Mouse (Mus musculus) liver, adult 2 months (tissue): Measurements from ENCODE around the gene Atp6ap1. TPM values are rescaled to one million over a fixed set of nuclear protein-coding genes. Genes with fewer than 3 reads are reported as not detected.
A peak's percentile ranks its signal among the peaks of the same experiment; 100 is the strongest.

Experiments used
- DNase-seq: peaks from one replicate; pipeline ENCODE4 v3.0.0-alpha.2; 2011; ENCODE audit warnings: low read depth, low spot score; ENCODE audit errors: extremely low read depth
- H3K27ac ChIP-seq: fragments of 200-500 bp; replicated peaks from 2 replicates; pipeline ENCODE4 v1.5.1; 2012; ENCODE audit warnings: low read depth, mild to moderate bottlenecking, control low read depth, inconsistent platforms, low read length; ENCODE audit not compliant: insufficient read depth
- H3K27me3 ChIP-seq: fragments of 200-500 bp; 2 replicates; pipeline ENCODE4 v1.6.1; 2012; ENCODE audit warnings: mild to moderate bottlenecking, moderate library complexity, low read length, inconsistent platforms; ENCODE audit not compliant: control insufficient read depth, insufficient read depth
- H3K36me3 ChIP-seq: fragments of 200-500 bp; 2 replicates; pipeline ENCODE4 v1.6.1; 2012; ENCODE audit warnings: low read length, inconsistent platforms; ENCODE audit not compliant: control insufficient read depth, insufficient read depth
- H3K4me1 ChIP-seq: fragments of 200-500 bp; 2 replicates; pipeline ENCODE4 v1.6.1; 2011; ENCODE audit warnings: low read length; ENCODE audit not compliant: control insufficient read depth, insufficient read depth
- H3K4me3 ChIP-seq: fragments of 200-500 bp; 2 replicates; pipeline ENCODE4 v1.5.1; 2011; ENCODE audit warnings: low read depth, mild to moderate bottlenecking, control low read depth, low read length, moderate library complexity; ENCODE audit not compliant: insufficient read depth
- H3K79me2 ChIP-seq: fragments of 200-500 bp; 2 replicates; pipeline ENCODE4 v1.6.1; 2012; ENCODE audit warnings: inconsistent platforms, mild to moderate bottlenecking, low read length, moderate library complexity; ENCODE audit not compliant: control insufficient read depth, insufficient read depth
- H3K9ac ChIP-seq: fragments of 200-500 bp; 2 replicates; pipeline ENCODE4 v1.6.1; 2012; ENCODE audit warnings: low read depth, mild to moderate bottlenecking, control low read depth, inconsistent platforms, low read length
- CTCF ChIP-seq: fragments of 200-500 bp; IDR thresholded peaks from 2 replicates; pipeline ENCODE4 v1.5.1; 2011; ENCODE audit warnings: low read depth, low read length, control low read depth
- POLR2A ChIP-seq: fragments of 200-500 bp; IDR thresholded peaks from 2 replicates; pipeline ENCODE4 v1.6.1; 2011; ENCODE audit warnings: low read length, control low read depth; ENCODE audit not compliant: insufficient read depth; ENCODE audit errors: extremely low read depth
- whole genome bisulfite sequencing: fragments of 180-500 bp; shearing (Covaris S2); methylation state at CpG from one replicate; pipeline ENCODE4 v1.1.7; 2018; 5-methylcytosine and 5-hydroxymethylcytosine counted together
- polyA plus RNA-seq: library from polyadenylated mRNA; depleted of rRNA; stranded (reverse); fragments of >200 nt; gene quantifications from 2 replicates; pipeline ENCODE4 v1.2.3, GENCODE M21; 2012
- total RNA-seq: library from RNA; depleted of rRNA; stranded (reverse); fragments of >200 nt; gene quantifications from 2 replicates; pipeline ENCODE4 v1.2.3, GENCODE M21; 2014

The Atp6ap1 gene
- total and polyA plus RNA-seq, 2 experiments = 53.1 to 150 TPM

DNA sequence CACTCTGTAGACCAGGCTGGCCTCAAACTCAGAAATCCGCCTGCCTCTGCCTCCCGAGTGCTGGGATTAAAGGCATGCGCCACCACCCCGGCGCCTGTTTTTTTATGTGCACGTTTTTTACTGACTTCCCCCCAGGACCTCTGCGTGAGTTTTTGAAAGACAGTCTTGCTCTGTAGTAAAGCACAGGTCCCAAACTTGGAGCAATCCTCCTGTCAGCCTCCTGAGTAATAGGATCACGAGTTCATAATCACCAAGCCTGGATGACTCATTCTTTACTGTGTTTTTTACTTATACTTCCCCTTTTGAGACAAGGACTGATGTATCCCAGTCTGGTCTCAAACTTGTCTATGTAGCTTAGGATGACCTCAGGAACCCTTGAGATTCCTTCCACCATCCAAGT is 19.0 kb upstream of the Atp6ap1 start:
- peaks cover 3% of the 10 kb centered on the region; the same call in 1 of the 2 replicates for H3K36me3 ChIP-seq
- H3K79me2 ChIP-seq = no peaks in the 10 kb centered on the region
- DNase-seq = no peak
- no peak overlapping the region for H3K27ac ChIP-seq
- H3K9ac ChIP-seq = no peak overlapping the region
- 83% methylated on average over 8 of the region's 8 CpGs for WGBS
- peaks cover 1% of the 10 kb centered on the region; the same call in 1 of the 2 replicates for H3K4me1 ChIP-seq
- TF ChIP-seq POLR2A (no peak), CTCF (no peak)
- H3K27me3 ChIP-seq = no peaks in the 10 kb centered on the region
- H3K4me3 ChIP-seq = no peak overlapping the region

DNA sequence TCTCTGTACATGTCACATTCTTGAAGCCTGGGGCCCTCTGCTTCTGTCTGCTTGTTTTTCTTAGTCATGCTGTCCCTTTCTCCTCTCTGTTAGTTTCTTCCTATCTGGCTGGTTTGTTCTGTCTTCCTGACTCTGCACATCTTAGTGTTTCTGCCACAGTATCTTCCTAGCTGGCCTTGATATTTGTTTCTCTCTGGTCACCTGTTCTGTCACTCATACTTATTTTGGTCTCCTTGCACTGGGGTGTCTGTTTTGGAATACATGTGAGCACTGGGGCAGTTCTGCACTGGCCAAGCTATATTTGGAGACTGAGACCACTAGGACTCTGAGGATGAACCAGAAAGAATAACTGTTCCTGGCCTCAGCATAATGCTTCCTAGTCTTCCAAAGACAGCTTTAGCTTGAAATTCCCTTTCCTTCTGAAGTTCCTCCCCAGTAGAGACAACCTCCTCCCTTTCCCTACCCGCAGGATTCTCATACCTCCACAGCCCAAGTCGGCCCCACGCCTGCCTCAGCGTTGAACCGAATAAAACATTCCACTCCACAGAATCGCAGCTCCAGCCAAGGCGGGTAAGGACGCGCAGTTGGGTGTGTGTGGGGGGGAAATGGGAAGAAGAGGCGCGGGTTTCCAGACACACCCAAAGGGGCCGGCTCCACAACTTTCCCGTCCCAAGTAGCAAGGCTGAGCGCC is 15.7 kb upstream of the Atp6ap1 start:
- Histone ChIP-seq H3K36me3 (no peaks in the 10 kb centered on the region), H3K27me3 (no peaks in the 10 kb centered on the region), H3K4me3 (peak overlapping the region; percentile 67), H3K27ac (peak overlapping the region; percentile 52), H3K9ac (peak overlapping the region; percentile 59), H3K79me2 (peaks cover 3% of the 10 kb centered on the region; the same call in 1 of the 2 replicates), H3K4me1 (peaks cover 6% of the 10 kb centered on the region; the same call in 1 of the 2 replicates)
- TF ChIP-seq CTCF (no peak), POLR2A (no peak)
- DNase-seq = no peak
- under 1% methylated on average over 13 of the region's 14 CpGs for WGBS

DNA sequence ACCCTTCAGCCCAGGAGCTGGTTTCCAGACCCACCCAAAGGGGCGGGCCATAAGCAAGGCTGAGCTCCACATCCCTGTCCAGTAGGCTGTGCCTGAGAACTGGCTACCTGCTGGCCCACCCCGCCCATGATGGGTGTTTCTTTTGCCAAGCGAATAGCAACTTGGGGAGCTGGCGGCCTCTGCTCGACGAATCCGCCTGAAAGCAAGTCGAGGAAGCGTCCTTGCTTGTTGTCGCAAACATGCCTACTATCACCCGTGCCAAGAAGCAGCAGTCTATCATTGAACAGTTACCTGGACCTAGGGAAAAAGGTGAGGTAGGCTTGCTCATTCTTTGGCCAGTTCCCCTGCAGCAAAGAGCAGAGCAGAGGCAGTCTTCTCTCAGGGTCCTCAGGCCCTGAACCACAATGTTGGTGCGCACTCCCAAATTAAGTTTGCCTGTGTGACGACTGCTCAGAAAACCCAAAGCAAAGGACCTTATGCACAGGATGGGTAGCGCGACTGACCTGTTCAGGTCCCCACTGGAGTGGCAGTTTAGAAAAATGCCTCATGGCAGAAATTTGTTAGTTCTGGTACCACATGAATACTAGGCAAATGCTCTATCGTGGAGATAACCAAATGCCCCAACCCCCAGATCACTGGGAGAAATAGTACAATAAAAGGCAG is 15.0 kb upstream of the Atp6ap1 start, which contains the start of the genes Taz and Dnase1l1:
Gene Taz (plus strand): TSS at position 181 of the 663 bp plus-strand sequence.
Gene Dnase1l1 (minus strand): TSS at position 606 of the 663 bp plus-strand sequence.
- no peak for TF ChIP-seq CTCF
- peak; percentile 34; the same call in 1 of the 2 replicates for TF ChIP-seq POLR2A
- peak within 1 kb of the TSS; percentile 91 for H3K9ac ChIP-seq
- H3K36me3 ChIP-seq = no peaks in the 10 kb centered on the region
- H3K4me1 ChIP-seq = peaks cover 6% of the 10 kb centered on the region; the same call in 1 of the 2 replicates
- peak; percentile 88 for DNase-seq
- H3K27me3 ChIP-seq = no peaks in the 10 kb centered on the region
- peak within 1 kb of the TSS; percentile 92 for H3K27ac ChIP-seq
- peak within 1 kb of the TSS; percentile 67 for H3K4me3 ChIP-seq
- WGBS = under 1% methylated on average over 16 of the region's 16 CpGs
- H3K79me2 ChIP-seq = peaks cover 3% of the 10 kb centered on the region; the same call in 1 of the 2 replicates

DNA sequence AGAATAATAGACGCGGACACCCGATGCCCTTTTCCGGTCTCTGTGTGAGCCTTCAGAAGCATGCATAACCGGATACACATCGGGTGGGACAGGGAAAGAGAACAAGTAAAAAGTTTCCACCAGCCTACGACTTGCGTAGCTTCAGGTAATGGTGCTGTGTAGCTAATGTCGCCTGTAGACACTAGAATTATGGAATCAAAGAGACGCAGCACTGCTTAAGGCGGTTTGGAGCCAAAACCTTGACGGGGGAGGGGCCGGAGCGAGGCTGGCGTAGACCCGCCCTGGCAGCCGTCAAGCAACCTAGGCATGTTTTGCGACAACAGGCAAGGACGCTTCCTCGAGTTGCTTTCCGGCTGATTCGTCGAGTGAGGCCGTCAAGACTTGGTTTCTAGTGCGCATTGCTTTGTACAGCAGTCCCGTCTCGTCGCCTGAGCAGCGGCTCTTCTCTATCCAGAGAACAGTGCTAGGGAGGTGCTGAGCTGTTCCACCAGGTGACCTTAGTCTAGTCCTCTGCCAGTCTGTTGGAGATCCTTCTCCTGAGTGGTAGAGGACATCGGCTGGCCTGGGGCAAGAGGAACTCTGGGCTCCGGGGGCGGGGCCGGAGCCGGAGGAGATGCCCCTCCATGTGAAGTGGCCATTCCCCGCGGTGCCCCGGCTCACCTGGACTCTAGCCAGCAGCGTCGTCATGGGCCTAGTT is 14.4 kb upstream of the Atp6ap1 start:
- peaks cover 3% of the 10 kb centered on the region; the same call in 1 of the 2 replicates for H3K79me2 ChIP-seq
- H3K4me3 ChIP-seq = peak overlapping the region; percentile 67
- peak; percentile 80 for DNase-seq
- no peaks in the 10 kb centered on the region for H3K36me3 ChIP-seq
- H3K27me3 ChIP-seq = no peaks in the 10 kb centered on the region
- H3K9ac ChIP-seq = peak overlapping the region; percentile 91
- peaks cover 6% of the 10 kb centered on the region; the same call in 1 of the 2 replicates for H3K4me1 ChIP-seq
- TF ChIP-seq POLR2A = peak; percentile 51; the same call in 1 of the 2 replicates
- TF ChIP-seq CTCF = no peak
- H3K27ac ChIP-seq = peak overlapping the region; percentile 92
- 0% methylated on average over 39 of the region's 39 CpGs for WGBS

DNA sequence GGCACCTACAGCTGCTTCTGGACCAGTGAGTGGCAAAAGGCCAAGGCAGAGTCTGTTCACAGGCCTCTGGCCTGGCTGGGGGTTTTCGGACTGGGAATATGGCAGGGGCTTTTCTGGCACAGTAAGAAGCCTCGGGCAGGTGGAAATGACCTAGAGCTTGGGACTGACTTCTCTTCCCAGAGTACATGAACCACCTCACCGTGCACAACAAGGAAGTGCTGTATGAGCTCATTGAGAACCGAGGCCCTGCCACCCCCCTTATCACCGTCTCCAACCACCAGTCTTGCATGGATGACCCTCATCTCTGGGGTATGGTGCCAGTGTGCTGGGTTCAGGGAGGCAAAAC is 13.8 kb upstream of the Atp6ap1 start:
- Histone ChIP-seq H3K27me3 (no peaks in the 10 kb centered on the region), H3K4me3 (peak overlapping the region; percentile 67), H3K36me3 (no peaks in the 10 kb centered on the region; the same call in 1 of the 2 replicates), H3K79me2 (peaks cover 3% of the 10 kb centered on the region; the same call in 1 of the 2 replicates), H3K9ac (peak overlapping the region; percentile 91), H3K27ac (peak overlapping the region; percentile 92), H3K4me1 (peaks cover 6% of the 10 kb centered on the region; the same call in 1 of the 2 replicates)
- 2% methylated on average over 5 of the region's 5 CpGs for WGBS
- no peak for DNase-seq
- TF ChIP-seq CTCF (no peak), POLR2A (no peak)
